Mouse (Mus musculus): ENCODE results near the gene Cnrip1. TPM values are rescaled to one million over a fixed set of nuclear protein-coding genes. Genes with fewer than 3 reads are reported as not detected.

The Cnrip1 gene
- polyA plus RNA-seq, 1 experiment from 2014 or later: 215 TPM

DNA sequence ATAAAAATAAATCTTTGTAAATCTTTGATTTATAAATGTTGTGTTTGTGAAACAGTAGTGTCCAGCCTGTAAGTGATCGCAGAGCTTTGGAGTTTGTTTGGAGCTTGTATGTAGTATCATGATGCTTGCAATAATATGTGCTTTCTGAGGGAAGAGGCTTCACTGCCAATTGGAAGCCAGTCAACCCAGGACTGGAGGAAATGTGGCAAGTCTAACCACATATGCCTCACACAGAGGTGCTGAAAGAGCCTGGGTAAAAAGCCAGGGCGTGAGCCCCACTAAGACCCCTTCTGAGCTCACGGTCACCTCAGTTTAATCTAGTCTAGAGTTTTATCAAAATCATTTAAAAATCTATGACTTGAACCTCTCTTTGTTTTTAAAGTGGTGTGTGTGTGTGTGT is 32.1 kb downstream of the Cnrip1 start:
- no peaks in the 10 kb centered on the region for H3K27me3 ChIP-seq (ENCODE audit: control insufficient read depth, insufficient read depth, low read depth, low read length)
- H3K9me3 ChIP-seq (replicated peaks; ENCODE audit: control insufficient read depth, low read length, poor library complexity, severe bottlenecking): no peaks in the 10 kb centered on the region
- ATAC-seq: no peak
- H3K9ac ChIP-seq (ENCODE audit: low read depth, low read length): no peak overlapping the region
- no peak overlapping the region for H3K4me3 ChIP-seq (ENCODE audit: low read depth, low read length)
- no peak overlapping the region for H3K27ac ChIP-seq (ENCODE audit: low read length)
- 93% methylated on average over 3 of the region's 3 CpGs for WGBS
- H3K4me2 ChIP-seq (ENCODE audit: low read length): no peak overlapping the region
- no peaks in the 10 kb centered on the region for H3K4me1 ChIP-seq (ENCODE audit: control insufficient read depth, insufficient read depth, low read length)
- peaks cover 2% of the 10 kb centered on the region; the same call in 1 of the 2 replicates for H3K36me3 ChIP-seq (ENCODE audit: control insufficient read depth, insufficient read depth, low read length)

DNA sequence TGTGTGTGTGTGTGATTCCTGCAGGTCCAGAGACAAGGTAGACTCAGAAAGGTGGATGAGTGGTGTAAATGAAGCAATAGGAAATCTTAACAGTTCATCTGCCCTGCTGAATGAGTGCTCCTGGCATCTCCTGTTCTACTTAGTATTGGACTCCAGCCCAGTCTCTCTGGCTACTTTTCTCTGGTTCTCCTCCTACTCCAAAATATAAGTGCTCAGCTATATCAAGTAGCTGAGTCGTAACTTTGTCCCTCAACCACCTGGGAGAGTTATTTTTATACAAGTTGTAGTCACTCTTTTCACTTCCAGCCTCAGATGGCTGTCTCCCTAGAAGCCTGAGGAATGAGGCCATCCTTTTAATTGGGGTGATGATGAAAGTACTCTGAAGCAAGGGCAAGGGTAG is 32.5 kb downstream of the Cnrip1 start:
- no peak for ATAC-seq
- no peaks in the 10 kb centered on the region for H3K4me1 ChIP-seq (ENCODE audit: control insufficient read depth, insufficient read depth, low read length)
- no peak overlapping the region for H3K27ac ChIP-seq (ENCODE audit: low read length)
- no peak overlapping the region for H3K4me2 ChIP-seq (ENCODE audit: low read length)
- no peak overlapping the region for H3K9ac ChIP-seq (ENCODE audit: low read depth, low read length)
- no peaks in the 10 kb centered on the region for H3K9me3 ChIP-seq (replicated peaks; ENCODE audit: control insufficient read depth, low read length, poor library complexity, severe bottlenecking)
- H3K27me3 ChIP-seq (ENCODE audit: control insufficient read depth, insufficient read depth, low read depth, low read length): no peaks in the 10 kb centered on the region
- 81% methylated on average over 1 of the region's 1 CpGs for WGBS
- H3K36me3 ChIP-seq (ENCODE audit: control insufficient read depth, insufficient read depth, low read length): no peaks in the 10 kb centered on the region; the same call in 1 of the 2 replicates
- no peak overlapping the region for H3K4me3 ChIP-seq (ENCODE audit: low read depth, low read length)

DNA sequence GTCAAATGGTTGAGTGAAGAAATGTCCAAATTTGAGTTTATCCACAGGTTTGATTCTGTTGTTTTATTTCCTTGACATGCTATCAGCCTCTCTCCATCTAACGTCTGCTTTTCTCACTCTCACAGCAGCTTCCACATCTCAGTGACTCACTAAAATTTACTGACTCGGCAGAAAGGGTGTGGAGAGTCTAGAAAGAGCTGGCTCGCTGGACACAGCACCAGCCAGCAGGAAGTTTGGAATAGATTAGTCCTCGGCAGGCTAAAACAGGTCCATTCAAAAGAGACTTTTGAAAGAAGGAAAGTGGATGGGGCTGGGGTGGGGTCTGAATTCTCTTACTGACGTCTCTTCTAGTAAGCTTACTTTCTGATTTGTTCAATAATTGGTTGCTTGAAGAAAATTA is 34.7 kb downstream of the Cnrip1 start:
- 22% methylated on average over 5 of the region's 5 CpGs for WGBS
- no peak for ATAC-seq
- Histone ChIP-seq H3K4me2 (ENCODE audit: low read length) (no peak overlapping the region), H3K4me1 (ENCODE audit: control insufficient read depth, insufficient read depth, low read length) (no peaks in the 10 kb centered on the region), H3K9me3 (replicated peaks; ENCODE audit: control insufficient read depth, low read length, poor library complexity, severe bottlenecking) (no peaks in the 10 kb centered on the region), H3K9ac (ENCODE audit: low read depth, low read length) (no peak overlapping the region), H3K36me3 (ENCODE audit: control insufficient read depth, insufficient read depth, low read length) (no peaks in the 10 kb centered on the region), H3K27me3 (ENCODE audit: control insufficient read depth, insufficient read depth, low read depth, low read length) (no peaks in the 10 kb centered on the region), H3K27ac (ENCODE audit: low read length) (no peak overlapping the region), H3K4me3 (ENCODE audit: low read depth, low read length) (no peak overlapping the region)

DNA sequence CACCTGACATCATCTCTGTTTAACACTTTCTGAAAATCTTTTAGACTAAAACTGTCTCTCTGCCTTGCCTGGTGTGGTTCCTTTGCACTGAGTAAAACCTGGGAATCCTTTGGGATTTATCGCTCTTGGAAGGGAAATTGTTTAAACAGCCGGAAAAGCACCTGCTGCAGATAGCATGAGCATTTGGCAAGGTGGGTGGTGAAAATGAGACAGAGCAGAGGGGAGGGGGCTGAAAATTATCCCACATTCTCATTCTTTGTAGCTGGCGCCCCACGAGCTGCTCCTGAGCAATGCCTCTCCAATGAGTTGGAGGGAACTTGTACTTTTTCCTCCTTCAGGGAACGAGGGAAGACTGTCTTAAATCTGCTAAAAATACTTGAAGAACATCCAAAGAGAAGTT is 55.5 kb downstream of the Cnrip1 start:
- no peak overlapping the region for H3K27ac ChIP-seq (ENCODE audit: low read length)
- no peak overlapping the region for H3K9ac ChIP-seq (ENCODE audit: low read depth, low read length)
- no peaks in the 10 kb centered on the region for H3K27me3 ChIP-seq (ENCODE audit: control insufficient read depth, insufficient read depth, low read depth, low read length)
- WGBS: 77% methylated on average over 5 of the region's 5 CpGs
- no peaks in the 10 kb centered on the region for H3K36me3 ChIP-seq (ENCODE audit: control insufficient read depth, insufficient read depth, low read length)
- H3K9me3 ChIP-seq (replicated peaks; ENCODE audit: control insufficient read depth, low read length, poor library complexity, severe bottlenecking): peaks cover 3% of the 10 kb centered on the region; the same call in 1 of the 2 replicates
- ATAC-seq: no peak
- no peaks in the 10 kb centered on the region for H3K4me1 ChIP-seq (ENCODE audit: control insufficient read depth, insufficient read depth, low read length)
- H3K4me2 ChIP-seq (ENCODE audit: low read length): no peak overlapping the region
- H3K4me3 ChIP-seq (ENCODE audit: low read depth, low read length): no peak overlapping the region

DNA sequence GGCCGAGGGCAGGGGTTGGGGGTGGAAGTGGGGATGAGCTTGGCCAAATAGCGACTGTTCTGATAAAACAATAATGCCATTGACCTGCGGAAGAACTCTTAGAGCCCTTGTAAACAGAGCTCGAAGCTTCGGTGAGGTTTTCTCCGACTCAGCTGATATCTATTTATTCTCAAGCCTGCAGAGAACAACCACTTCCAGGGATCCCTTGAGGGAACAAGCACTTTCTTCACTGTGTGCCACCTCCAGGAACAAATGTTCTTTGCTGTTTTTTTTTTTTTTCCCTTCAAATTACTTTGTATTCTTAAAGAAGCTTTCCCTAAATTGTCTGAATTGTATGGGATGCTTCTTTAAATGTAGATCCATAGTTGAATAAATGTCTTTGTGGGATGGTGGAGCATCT is 56.0 kb downstream of the Cnrip1 start:
- H3K9me3 ChIP-seq (replicated peaks; ENCODE audit: control insufficient read depth, low read length, poor library complexity, severe bottlenecking): peaks cover 3% of the 10 kb centered on the region; the same call in 1 of the 2 replicates
- H3K4me3 ChIP-seq (ENCODE audit: low read depth, low read length): no peak overlapping the region
- H3K27me3 ChIP-seq (ENCODE audit: control insufficient read depth, insufficient read depth, low read depth, low read length): no peaks in the 10 kb centered on the region
- no peak overlapping the region for H3K9ac ChIP-seq (ENCODE audit: low read depth, low read length)
- no peaks in the 10 kb centered on the region for H3K4me1 ChIP-seq (ENCODE audit: control insufficient read depth, insufficient read depth, low read length)
- H3K4me2 ChIP-seq (ENCODE audit: low read length): no peak overlapping the region
- WGBS: 86% methylated on average over 6 of the region's 6 CpGs
- no peaks in the 10 kb centered on the region for H3K36me3 ChIP-seq (ENCODE audit: control insufficient read depth, insufficient read depth, low read length)
- no peak overlapping the region for H3K27ac ChIP-seq (ENCODE audit: low read length)
- ATAC-seq: no peak

DNA sequence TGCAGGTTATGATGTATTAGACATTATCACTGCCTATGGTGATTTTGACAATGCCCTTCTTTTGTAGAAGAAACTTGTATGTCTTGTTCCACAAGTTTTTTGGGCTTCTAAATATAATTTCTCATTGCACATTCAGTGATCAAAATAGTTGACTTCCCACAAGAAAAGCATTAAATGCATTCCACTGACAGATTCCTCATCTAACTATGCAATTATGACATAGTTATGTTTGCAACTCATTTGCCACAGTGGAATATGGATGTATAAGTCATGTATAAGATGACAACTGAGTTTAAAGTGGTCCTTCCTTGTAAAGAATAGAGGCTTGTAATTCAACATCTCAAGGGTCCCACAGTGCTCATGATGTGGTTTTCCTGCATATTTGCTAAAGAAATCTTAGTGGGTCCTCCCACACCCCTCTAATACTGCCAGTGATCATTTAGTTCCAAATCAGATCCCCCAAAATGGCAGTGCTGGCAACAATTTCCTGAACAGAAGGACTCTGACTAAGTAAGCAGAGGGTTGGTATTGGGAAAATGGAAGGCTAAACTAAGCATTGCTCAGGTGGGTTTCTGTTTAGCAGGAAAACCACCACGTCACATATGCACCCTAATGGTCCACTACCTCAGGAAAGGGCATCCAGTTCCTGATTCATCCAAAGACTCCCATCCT is 61.2 kb downstream of the Cnrip1 start:
- ATAC-seq: no peak
- Histone ChIP-seq H3K4me3 (ENCODE audit: low read depth, low read length) (no peak overlapping the region), H3K9ac (ENCODE audit: low read depth, low read length) (no peak overlapping the region), H3K9me3 (replicated peaks; ENCODE audit: control insufficient read depth, low read length, poor library complexity, severe bottlenecking) (peaks cover 3% of the 10 kb centered on the region; the same call in 1 of the 2 replicates), H3K27ac (ENCODE audit: low read length) (no peak overlapping the region), H3K4me1 (ENCODE audit: control insufficient read depth, insufficient read depth, low read length) (no peaks in the 10 kb centered on the region), H3K4me2 (ENCODE audit: low read length) (no peak overlapping the region), H3K27me3 (ENCODE audit: control insufficient read depth, insufficient read depth, low read depth, low read length) (no peaks in the 10 kb centered on the region), H3K36me3 (ENCODE audit: control insufficient read depth, insufficient read depth, low read length) (no peaks in the 10 kb centered on the region)
- WGBS: 89% methylated on average over 1 of the region's 1 CpGs

DNA sequence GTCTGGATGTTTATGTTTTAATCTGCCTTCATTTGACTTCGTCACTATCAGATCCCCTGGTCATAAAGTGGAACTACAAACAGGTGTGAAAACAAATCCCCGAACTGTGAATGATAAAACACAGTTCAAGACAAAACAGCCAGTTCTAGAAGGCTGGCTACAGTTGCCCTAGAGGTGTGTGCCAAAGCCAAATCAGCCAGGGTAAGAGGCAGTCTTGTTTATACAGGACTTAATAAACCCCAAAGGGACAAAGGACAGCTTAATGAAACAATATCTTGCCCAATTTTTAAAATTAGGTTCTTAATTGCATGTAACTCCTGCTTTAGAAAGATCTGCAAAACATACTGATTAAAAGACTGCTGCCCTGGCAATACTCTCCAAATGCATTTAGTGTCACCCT is 75.0 kb downstream of the Cnrip1 start:
- WGBS: 82% methylated on average over 2 of the region's 2 CpGs
- no peaks in the 10 kb centered on the region for H3K9me3 ChIP-seq (replicated peaks; ENCODE audit: control insufficient read depth, low read length, poor library complexity, severe bottlenecking)
- H3K27ac ChIP-seq (ENCODE audit: low read length): no peak overlapping the region
- no peaks in the 10 kb centered on the region for H3K4me1 ChIP-seq (ENCODE audit: control insufficient read depth, insufficient read depth, low read length)
- ATAC-seq: no peak
- H3K4me2 ChIP-seq (ENCODE audit: low read length): no peak overlapping the region
- no peaks in the 10 kb centered on the region for H3K36me3 ChIP-seq (ENCODE audit: control insufficient read depth, insufficient read depth, low read length)
- H3K27me3 ChIP-seq (ENCODE audit: control insufficient read depth, insufficient read depth, low read depth, low read length): no peaks in the 10 kb centered on the region
- no peak overlapping the region for H3K9ac ChIP-seq (ENCODE audit: low read depth, low read length)
- H3K4me3 ChIP-seq (ENCODE audit: low read depth, low read length): no peak overlapping the region

Other genes with a start within 250 kb of the Cnrip1 start
- 0.19 and 0.48 TPM in 2 replicates for gene Fbxo48, start 100.2 kb upstream of the Cnrip1 start, polyA plus RNA-seq (2015; fragmentation: Nextera tagmentation; extraction: Ambion mirVana)
- 4.3 TPM in 2 replicates for gene Plek, start 795 bp downstream of the Cnrip1 start, polyA plus RNA-seq (2015; fragmentation: Nextera tagmentation; extraction: Ambion mirVana)
- 212 and 220 TPM in 2 replicates for gene Ppp3r1, start 107.7 kb downstream of the Cnrip1 start, polyA plus RNA-seq (2015; fragmentation: Nextera tagmentation; extraction: Ambion mirVana)
- gene Wdr92, start 130.5 kb downstream of the Cnrip1 start, polyA plus RNA-seq (2015; fragmentation: Nextera tagmentation; extraction: Ambion mirVana): 19.4 and 20.9 TPM in 2 replicates
- 40.9 TPM in 2 replicates for gene Pno1, start 160.0 kb downstream of the Cnrip1 start, polyA plus RNA-seq (2015; fragmentation: Nextera tagmentation; extraction: Ambion mirVana)
- 167 and 178 TPM in 2 replicates for gene C1d, start 206.0 kb downstream of the Cnrip1 start, polyA plus RNA-seq (2015; fragmentation: Nextera tagmentation; extraction: Ambion mirVana)

Data from midbrain, embryonic 16.5 days (tissue).